Mouse (Mus musculus) embryonic facial prominence, embryonic 14.5 days (tissue): ENCODE measurements around the gene Ttc3. TPM values are rescaled to one million over a fixed set of nuclear protein-coding genes. Genes with fewer than 3 reads are reported as not detected.
A peak's percentile ranks its signal among the peaks of the same experiment; 100 is the strongest.
"Not testable (repeated sequence)": the region's sequence is repeated elsewhere in the genome, so short reads cannot be mapped to it uniquely, and the experiment has no call there.

Experiments used
- ATAC-seq: fragments of 200-750 bp; cut with Nextera tagmentation; 2 replicates; pipeline ENCODE4 v1.8.0; 2017; ENCODE audit warnings: low read depth, moderate number of reproducible peaks, moderate TSS enrichment
- DNase-seq: peaks from one replicate; pipeline ENCODE4 v3.0.0-alpha.2; 2015; ENCODE audit warnings: low spot score
- H3K27ac ChIP-seq: fragments of 300-500 bp; sonication (generic); replicated peaks from 2 replicates; pipeline ENCODE4 v1.5.1; 2014; ENCODE audit warnings: low read depth, mild to moderate bottlenecking, low read length, moderate library complexity
- H3K27me3 ChIP-seq: fragments of 300-500 bp; sonication (generic); replicated peaks from 2 replicates; pipeline ENCODE4 v1.6.1; 2014; ENCODE audit warnings: low read length; ENCODE audit not compliant: control insufficient read depth, insufficient read depth
- H3K36me3 ChIP-seq: fragments of 300-500 bp; sonication (generic); 2 replicates; pipeline ENCODE4 v1.6.1; 2014; ENCODE audit warnings: low read length, mixed read lengths; ENCODE audit not compliant: control insufficient read depth, insufficient read depth
- H3K4me1 ChIP-seq: fragments of 300-500 bp; sonication (generic); 2 replicates; pipeline ENCODE4 v1.6.1; 2014; ENCODE audit warnings: antibody characterized with exemption, low read length; ENCODE audit not compliant: control insufficient read depth, insufficient read depth
- H3K4me2 ChIP-seq: fragments of 300-500 bp; sonication (generic); 2 replicates; pipeline ENCODE4 v1.6.1; 2014; ENCODE audit warnings: low read depth, mild to moderate bottlenecking, low read length, moderate library complexity, mixed read lengths
- H3K4me3 ChIP-seq: fragments of 300-500 bp; sonication (generic); 2 replicates; pipeline ENCODE4 v1.5.1; 2014; ENCODE audit warnings: low read depth, mild to moderate bottlenecking, low read length
- H3K9ac ChIP-seq: fragments of 300-500 bp; sonication (generic); 2 replicates; pipeline ENCODE4 v1.6.1; 2014; ENCODE audit warnings: low read depth, mild to moderate bottlenecking, low read length, moderate library complexity, mixed read lengths
- H3K9me3 ChIP-seq: fragments of 300-500 bp; sonication (generic); 2 replicates; pipeline ENCODE4 v1.6.1; 2016; ENCODE audit warnings: low read length; ENCODE audit not compliant: control insufficient read depth
- WGBS: fragments of 180-500 bp; shearing (Covaris S2); extraction: QIAGEN DNeasy Blood & Tissue Kit; methylation state at CpG from one replicate; pipeline ENCODE4 v1.1.7; 2014; 5-methylcytosine and 5-hydroxymethylcytosine counted together
- polyA plus RNA-seq: library from polyadenylated mRNA; unstranded; fragments of >200 nt; fragmentation: Nextera tagmentation; extraction: Ambion mirVana; gene quantifications from 2 replicates; pipeline ENCODE4 v1.2.1, GENCODE M21; 2014

Ttc3 gene
- polyA plus RNA-seq, 1 experiment from 2014 or later, result 270 TPM

DNA sequence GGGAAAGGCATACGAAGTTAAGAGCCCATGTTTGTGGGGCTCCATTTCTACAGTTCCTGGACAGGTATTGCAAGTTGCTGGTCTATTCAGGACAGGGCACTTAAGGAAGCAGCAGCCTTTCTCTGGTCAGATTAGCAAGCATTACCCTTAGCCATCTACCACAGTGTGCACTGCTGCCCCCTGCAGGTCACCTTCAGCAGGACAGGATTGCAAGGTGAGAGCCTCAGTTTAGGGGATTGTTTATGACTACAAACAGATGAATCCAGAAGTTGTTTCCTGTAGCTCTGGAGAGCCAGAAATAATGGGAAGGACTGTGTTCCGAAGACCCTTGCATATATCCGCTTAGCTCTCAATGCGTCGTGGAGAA lies 38.5 kb upstream of the Ttc3 start:
- 56% methylated on average over 5 of the region's 5 CpGs for WGBS
- Histone ChIP-seq H3K4me1 (peaks cover 15% of the 10 kb centered on the region; the same call in 1 of the 2 replicates), H3K36me3 (no peaks in the 10 kb centered on the region), H3K27me3 (peaks cover 20% of the 10 kb centered on the region), H3K4me3 (no peak overlapping the region), H3K9me3 (no peaks in the 10 kb centered on the region), H3K4me2 (no peak overlapping the region), H3K27ac (no peak overlapping the region), H3K9ac (no peak overlapping the region)
- ATAC-seq, result no peak
- DNase-seq, result no peak

GRCm38 (mm10) chr16:94335656-94336055 lies 34.8 kb upstream of the Ttc3 start:
- Histone ChIP-seq H3K4me2 (no peak overlapping the region), H3K9ac (no peak overlapping the region), H3K27ac (no peak overlapping the region), H3K4me3 (no peak overlapping the region), H3K4me1 (no peaks in the 10 kb centered on the region), H3K27me3 (no peaks in the 10 kb centered on the region), H3K9me3 (no peaks in the 10 kb centered on the region), H3K36me3 (no peaks in the 10 kb centered on the region)
- DNase-seq (peak; percentile 13), ATAC-seq (no peak)
- 23% methylated on average over 5 of the region's 5 CpGs for WGBS

- not testable (repeated sequence) for H3K4me2 ChIP-seq, H3K36me3 ChIP-seq, H3K9me3 ChIP-seq, H3K4me3 ChIP-seq, H3K4me1 ChIP-seq, H3K9ac ChIP-seq, ATAC-seq, H3K27ac ChIP-seq, DNase-seq, H3K27me3 ChIP-seq
- WGBS, result 92% methylated on average over 18 of the region's 22 CpGs
Measured at GRCm38 (mm10) chr16:94339164-94340160, 31.0 kb upstream of the Ttc3 start.

DNA sequence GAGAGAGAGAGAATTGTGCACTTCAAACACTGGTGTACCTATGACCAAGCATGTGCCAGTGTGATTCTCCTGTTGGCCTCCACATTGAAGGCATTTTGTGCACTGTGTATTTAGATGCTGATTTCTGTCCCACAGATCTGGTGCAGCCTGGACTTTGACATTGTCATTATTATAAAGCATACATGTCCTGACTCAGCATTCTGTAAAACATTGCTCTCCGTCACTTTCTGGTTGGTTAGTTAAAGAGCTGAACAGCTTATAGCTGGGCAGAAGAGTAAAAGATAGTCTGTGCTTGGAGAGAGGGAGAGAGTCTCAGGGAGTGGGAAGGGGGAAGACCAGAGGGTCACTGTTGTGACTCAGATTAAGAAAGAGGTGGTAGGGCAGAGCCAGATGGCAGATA lies 24.7 kb upstream of the Ttc3 start:
- DNase-seq (no peak), ATAC-seq (no peak)
- H3K9me3 ChIP-seq, result no peaks in the 10 kb centered on the region
- H3K36me3 ChIP-seq, result no peaks in the 10 kb centered on the region
- H3K27ac ChIP-seq, result no peak overlapping the region
- peaks cover 3% of the 10 kb centered on the region; the same call in 1 of the 2 replicates for H3K4me1 ChIP-seq
- no peaks in the 10 kb centered on the region for H3K27me3 ChIP-seq
- H3K9ac ChIP-seq, result no peak overlapping the region
- H3K4me2 ChIP-seq, result no peak overlapping the region
- no peak overlapping the region for H3K4me3 ChIP-seq
- WGBS, result 86% methylated on average over 1 of the region's 1 CpGs

- no peak overlapping the region for H3K27ac ChIP-seq
- ATAC-seq, result no peak
- no peaks in the 10 kb centered on the region for H3K9me3 ChIP-seq
- H3K27me3 ChIP-seq, result no peaks in the 10 kb centered on the region
- DNase-seq, result no peak
- H3K36me3 ChIP-seq, result no peaks in the 10 kb centered on the region
- H3K4me2 ChIP-seq, result no peak overlapping the region
- H3K4me3 ChIP-seq, result no peak overlapping the region
- WGBS, result 67% methylated on average over 7 of the region's 7 CpGs
- H3K4me1 ChIP-seq, result peaks cover 3% of the 10 kb centered on the region; the same call in 1 of the 2 replicates
- no peak overlapping the region for H3K9ac ChIP-seq
Measured at GRCm38 (mm10) chr16:94347080-94347731, 23.2 kb upstream of the Ttc3 start.

- Histone ChIP-seq H3K9ac (no peak overlapping the region), H3K4me3 (no peak overlapping the region), H3K27ac (no peak overlapping the region), H3K4me1 (peaks cover 3% of the 10 kb centered on the region; the same call in 1 of the 2 replicates), H3K4me2 (no peak overlapping the region), H3K36me3 (no peaks in the 10 kb centered on the region), H3K27me3 (no peaks in the 10 kb centered on the region), H3K9me3 (no peaks in the 10 kb centered on the region)
- 78% methylated on average over 2 of the region's 2 CpGs for WGBS
- ATAC-seq, result 0 out of 2 replicates have a peak, but pooled peaks have one; percentile 53
- peak; percentile 77 for DNase-seq
Measured at GRCm38 (mm10) chr16:94348779-94349178, 21.6 kb upstream of the Ttc3 start.

- no peak overlapping the region for H3K4me2 ChIP-seq
- peaks cover 3% of the 10 kb centered on the region; the same call in 1 of the 2 replicates for H3K4me1 ChIP-seq
- 57% methylated on average over 11 of the region's 11 CpGs for WGBS
- no peaks in the 10 kb centered on the region for H3K36me3 ChIP-seq
- peak; percentile 33 for DNase-seq
- no peaks in the 10 kb centered on the region for H3K9me3 ChIP-seq
- 0 out of 2 replicates have a peak overlapping the region, but pooled peaks have one; percentile 29 for H3K27ac ChIP-seq
- no peak overlapping the region for H3K4me3 ChIP-seq
- 0 out of 2 replicates have a peak, but pooled peaks have one; percentile 50 for ATAC-seq
- no peak overlapping the region for H3K9ac ChIP-seq
- no peaks in the 10 kb centered on the region for H3K27me3 ChIP-seq
Measured at GRCm38 (mm10) chr16:94349588-94350286, 20.7 kb upstream of the Ttc3 start.

- 42% methylated on average over 10 of the region's 10 CpGs for WGBS
- H3K9ac ChIP-seq, result no peak overlapping the region
- H3K36me3 ChIP-seq, result no peaks in the 10 kb centered on the region
- no peaks in the 10 kb centered on the region for H3K9me3 ChIP-seq
- no peak overlapping the region for H3K27ac ChIP-seq
- DNase-seq, result no peak
- peaks cover 3% of the 10 kb centered on the region; the same call in 1 of the 2 replicates for H3K4me1 ChIP-seq
- H3K27me3 ChIP-seq, result no peaks in the 10 kb centered on the region
- ATAC-seq, result peak; percentile 37; the same call in 1 of the 2 replicates
- no peak overlapping the region for H3K4me2 ChIP-seq
- H3K4me3 ChIP-seq, result no peak overlapping the region
Measured at GRCm38 (mm10) chr16:94350287-94350677, 20.1 kb upstream of the Ttc3 start.
